Mouse (Mus musculus) embryonic stem cell, embryonic (primary cell): ENCODE measurements around the gene Mthfd2.

Source experiments
- CTCF ChIA-PET, 4 experiments: fragments of 300-600 bp in 2 of 4; fragments of 350-600 bp in 2 of 4; sonication (Branson Sonifier 250); formaldehyde crosslinking; loops; one replicate each; lab custom pipeline; 2022; ENCODE audit warnings: inconsistent platforms in 2 of 4; lab: Charles Lee
- POLR2A ChIA-PET, 4 experiments: fragments of 300-600 bp in 2 of 4; fragments of 350-600 bp in 2 of 4; sonication (Branson Sonifier 250); formaldehyde crosslinking; loops; one replicate each; lab custom pipeline; 2022; ENCODE audit warnings: antibody characterized with exemption in 4 of 4, inconsistent platforms in 1 of 4; lab: Charles Lee

Gene Mthfd2

GRCm38 (mm10) chr6:83349274-83349958, 23.7 kb upstream of the Mthfd2 start:
- CTCF ChIA-PET = interaction anchor here in 1 of 4 experiments (0.8 to 0.9 kb wide), 3 partner anchors 10 to 129 kb away, joined by 3 read pairs; no protein-coding TSS in a partner anchor
- POLR2A ChIA-PET = interaction anchor here (0.6 to 3.2 kb wide), 21 partner anchors 9 to 897 kb away, joined by 3 to 15 read pairs (median 4); partner anchors contain the start of genes Mob1a (in 3 of the 4), Mthfd2 (in 3 of the 4), Ccdc142 (in 1 of the 4) and Dguok (in 1 of the 4)

- POLR2A ChIA-PET = interaction anchor here in 2 of 4 experiments (1.0 to 2.9 kb wide), 3 partner anchors 10 to 31 kb away, joined by 6 to 14 read pairs (median 8); partner anchors contain the start of genes Mob1a (in 1 of the 2) and Mthfd2 (in 1 of the 2)
- CTCF ChIA-PET = no interaction called here
These were observed 23.2 kb upstream of the Mthfd2 start, which contains the start of gene Bola3 for GRCm38 (mm10) chr6:83348873-83349272. Gene Bola3 (plus strand): TSS chr6:83349147.

- ChIA-PET POLR2A (interaction anchor here in 2 of 4 experiments (0.6 to 2.9 kb wide), 7 partner anchors 9 to 120 kb away, joined by 3 to 14 read pairs (median 4); partner anchors contain the start of genes Mob1a (in 1 of the 2) and Mthfd2 (in 1 of the 2)), CTCF (interaction anchor here in 1 of 4 experiments (0.6 kb wide), 2 partner anchors 163 to 194 kb away, joined by 6 to 8 read pairs; no protein-coding TSS in a partner anchor)
These were observed 22.2 kb upstream of the Mthfd2 start for GRCm38 (mm10) chr6:83347916-83348315.

- POLR2A ChIA-PET = interaction anchor here in 2 of 4 experiments (1.3 to 6.6 kb wide), 3 partner anchors 15 to 19 kb away, joined by 3 to 21 read pairs (median 7); partner anchors contain the start of genes Mob1a (in 2 of the 2) and Mthfd2 (in 2 of the 2)
- CTCF ChIA-PET = interaction anchor here in 1 of 4 experiments (1.1 kb wide), 1 partner anchor 19 kb away, joined by 3 read pairs; the partner anchor contains the start of genes Mob1a and Mthfd2
These were observed 19.6 kb upstream of the Mthfd2 start for GRCm38 (mm10) chr6:83345285-83345684.

GRCm38 (mm10) chr6:83342957-83343356, 17.2 kb upstream of the Mthfd2 start:
- ChIA-PET CTCF (interaction anchor here in 2 of 4 experiments (1.0 to 1.3 kb wide), 2 partner anchors 15 to 17 kb away, joined by 3 read pairs; partner anchors contain the start of genes Mob1a (in 1 of the 2) and Mthfd2 (in 1 of the 2)), POLR2A (interaction anchor here in 2 of 4 experiments (0.9 to 6.6 kb wide), 4 partner anchors 15 to 26 kb away, joined by 3 to 27 read pairs (median 12); partner anchors contain the start of genes Mob1a (in 2 of the 2) and Mthfd2 (in 2 of the 2))

GRCm38 (mm10) chr6:83341387-83341786, 15.7 kb upstream of the Mthfd2 start:
- ChIA-PET CTCF (no interaction called here), POLR2A (interaction anchor here (1.4 to 6.6 kb wide), 8 partner anchors 9 to 25 kb away, joined by 4 to 43 read pairs (median 18); partner anchors contain the start of genes Mob1a (in 3 of the 4) and Mthfd2 (in 3 of the 4))

GRCm38 (mm10) chr6:83327591-83328190, 2.0 kb upstream of the Mthfd2 start:
- CTCF ChIA-PET = interaction anchor here in 1 of 4 experiments (0.9 to 2.4 kb wide), 2 partner anchors 11 to 15 kb away, joined by 3 to 11 read pairs; no protein-coding TSS in a partner anchor

GRCm38 (mm10) chr6:83326761-83327160, 1.1 kb upstream of the Mthfd2 start:
- CTCF ChIA-PET = interaction anchor here in 2 of 4 experiments (0.6 to 2.4 kb wide), 5 partner anchors 10 to 330 kb away, joined by 3 to 12 read pairs (median 4); partner anchors contain the start of gene Dctn1 (in 1 of the 2)
- POLR2A ChIA-PET = interaction anchor here (0.6 to 9.1 kb wide), 27 partner anchors 9 to 355 kb away, joined by 3 to 182 read pairs (median 6); partner anchors contain the start of genes Bola3 (in 1 of the 4), Dguok (in 1 of the 4), Stambp (in 1 of the 4) and Wbp1 (in 1 of the 4)

More at GRCm38 (mm10) chr6:83327591-83328190, 2.0 kb upstream of the Mthfd2 start:
- POLR2A ChIA-PET = interaction anchor here (0.6 to 9.1 kb wide), 12 partner anchors 10 to 1741 kb away, joined by 3 to 182 read pairs (median 6); no protein-coding TSS in a partner anchor

- CTCF ChIA-PET = interaction anchor here in 3 of 4 experiments (0.5 to 2.4 kb wide), 18 partner anchors 9 to 734 kb away, joined by 3 to 33 read pairs (median 4); partner anchors contain the start of gene Dctn1 (in 1 of the 3)
- POLR2A ChIA-PET = interaction anchor here (0.5 to 9.1 kb wide), 80 partner anchors 9 to 505 kb away, joined by 3 to 182 read pairs (median 4); partner anchors contain the start of genes Wbp1 (in 3 of the 4), Aup1 (in 2 of the 4), Dguok (in 2 of the 4) and Paip2b (in 2 of the 4)
These were observed 657 bp upstream of the Mthfd2 start for GRCm38 (mm10) chr6:83326394-83326736.

GRCm38 (mm10) chr6:83323652-83324419, 1.9 kb downstream of the Mthfd2 start:
- POLR2A ChIA-PET = interaction anchor here in 2 of 4 experiments (0.9 to 9.1 kb wide), 6 partner anchors 9 to 20 kb away, joined by 3 to 155 read pairs (median 4); no protein-coding TSS in a partner anchor
- CTCF ChIA-PET = interaction anchor here in 2 of 4 experiments (0.6 to 0.7 kb wide), 2 partner anchors 11 to 312 kb away, joined by 3 to 5 read pairs; no protein-coding TSS in a partner anchor

- POLR2A ChIA-PET = interaction anchor here in 2 of 4 experiments (1.5 to 9.1 kb wide), 4 partner anchors 9 to 19 kb away, joined by 3 to 155 read pairs (median 4); no protein-coding TSS in a partner anchor
- CTCF ChIA-PET = no interaction called here
These were observed 2.9 kb downstream of the Mthfd2 start for GRCm38 (mm10) chr6:83322794-83323193.

GRCm38 (mm10) chr6:83321927-83322326, 3.8 kb downstream of the Mthfd2 start:
- CTCF ChIA-PET = no interaction called here
- POLR2A ChIA-PET = interaction anchor here in 1 of 4 experiments (0.6 to 9.1 kb wide), 5 partner anchors 8 to 22 kb away, joined by 3 to 155 read pairs (median 3); no protein-coding TSS in a partner anchor

GRCm38 (mm10) chr6:83317108-83317741, 8.5 kb downstream of the Mthfd2 start:
- CTCF ChIA-PET = interaction anchor here (0.5 to 2.1 kb wide), 22 partner anchors 9 to 759 kb away, joined by 3 to 33 read pairs (median 3); partner anchors contain the start of genes Mob1a (in 2 of the 4), Mthfd2 (in 2 of the 4), 1700003E16Rik (in 1 of the 4) and Dctn1 (in 1 of the 4)
- POLR2A ChIA-PET = interaction anchor here (0.5 to 10.4 kb wide), 105 partner anchors 7 to 597 kb away, joined by 3 to 182 read pairs (median 4); partner anchors contain the start of genes Mob1a (in 4 of the 4), Mthfd2 (in 4 of the 4), Dguok (in 3 of the 4) and 1700003E16Rik (in 2 of the 4)

- POLR2A ChIA-PET = interaction anchor here in 2 of 4 experiments (1.1 to 10.4 kb wide), 10 partner anchors 8 to 92 kb away, joined by 3 to 182 read pairs (median 26); partner anchors contain the start of genes Mob1a (in 2 of the 2) and Mthfd2 (in 2 of the 2)
These were observed 9.7 kb downstream of the Mthfd2 start for GRCm38 (mm10) chr6:83316022-83316421.

GRCm38 (mm10) chr6:83315293-83315692, 10.4 kb downstream of the Mthfd2 start:
- POLR2A ChIA-PET = interaction anchor here in 2 of 4 experiments (0.6 to 10.4 kb wide), 11 partner anchors 9 to 191 kb away, joined by 3 to 182 read pairs (median 25); partner anchors contain the start of genes Mob1a (in 2 of the 2) and Mthfd2 (in 2 of the 2)
- CTCF ChIA-PET = interaction anchor here in 2 of 4 experiments (0.5 to 0.7 kb wide), 3 partner anchors 499 to 1953 kb away, joined by 3 to 6 read pairs (median 3); no protein-coding TSS in a partner anchor

More at GRCm38 (mm10) chr6:83316022-83316421, 9.7 kb downstream of the Mthfd2 start:
- CTCF ChIA-PET = interaction anchor here in 2 of 4 experiments (0.6 to 1.2 kb wide), 3 partner anchors 51 to 500 kb away, joined by 3 read pairs; no protein-coding TSS in a partner anchor
